In the genomic region with DNA sequence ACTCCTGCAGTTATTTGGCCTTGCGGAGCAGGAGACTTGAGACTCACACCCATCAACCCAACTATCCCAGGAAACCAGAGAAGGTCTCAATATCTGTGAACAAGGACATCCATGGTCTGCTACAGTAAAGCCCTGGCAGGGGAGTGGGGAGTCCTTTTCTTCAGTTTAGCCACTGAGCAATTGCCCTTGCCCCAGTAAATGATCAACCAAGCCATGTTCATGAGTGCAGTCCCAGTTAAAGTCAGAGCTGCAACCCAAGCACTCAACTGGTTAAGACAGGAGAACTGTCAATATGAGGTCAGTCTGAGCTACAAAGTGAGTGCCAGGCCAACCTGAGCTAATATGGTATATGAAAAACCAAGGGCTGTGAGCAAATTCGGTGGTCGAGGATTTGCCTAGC, we compare ENCODE assay signal across 19 mouse cellular contexts.
"Had no signal": no experiment of that assay in that cellular context is flagged by ENCODE, and none has a peak within 500 bp of the region (broad histone marks: within the 10 kb centered on the region; RNA-seq: fewer than 3 reads in every experiment).

No protein-coding gene starts in this region.

- H3K27ac ChIP-seq: intestine, embryonic 15.5 days; kidney, postnatal 0 days; liver, embryonic 15.5 days; lung, embryonic 15.5 days; midbrain, embryonic 10.5 days; midbrain, embryonic 13.5 days; neural tube, embryonic 13.5 days had no signal

- DNase-seq: layer of hippocampus, postnatal 36 days; lung, adult 18-20 months; lung, postnatal 10 days; lung, postnatal 36 days; retina, postnatal 1 day; thymus, adult 18-20 months; thymus, postnatal 36 days had no signal

- H3K9ac ChIP-seq: intestine, embryonic 15.5 days; liver, embryonic 15.5 days; lung, embryonic 15.5 days; midbrain, embryonic 13.5 days; neural tube, embryonic 13.5 days had no signal

- ATAC-seq: intestine, embryonic 15.5 days; midbrain, embryonic 13.5 days; midbrain, embryonic 16.5 days had no signal

- H3K4me2 ChIP-seq: intestine, embryonic 15.5 days; liver, embryonic 11.5 days; liver, embryonic 15.5 days; lung, embryonic 15.5 days; midbrain, embryonic 13.5 days; neural tube, embryonic 13.5 days had no signal

- H3K9me3 ChIP-seq: intestine, embryonic 15.5 days; liver, embryonic 15.5 days; lung, embryonic 15.5 days; midbrain, embryonic 10.5 days; midbrain, embryonic 13.5 days; neural tube, embryonic 13.5 days had no signal

- H3K27me3 ChIP-seq: intestine, embryonic 15.5 days; liver, embryonic 15.5 days; lung, embryonic 15.5 days; megakaryocyte, embryonic 14.5 days; midbrain, embryonic 13.5 days; neural tube, embryonic 13.5 days had no signal

- H3K36me3 ChIP-seq: intestine, embryonic 15.5 days; liver, embryonic 15.5 days; midbrain, embryonic 10.5 days had no signal

- H3K4me3 ChIP-seq: intestine, embryonic 15.5 days; left cerebral cortex, adult 2 months; liver, embryonic 15.5 days; lung, embryonic 15.5 days; megakaryocyte, embryonic 14.5 days; midbrain, embryonic 10.5 days; midbrain, embryonic 13.5 days; myocyte; neural tube, embryonic 13.5 days had no signal

- H3K4me1 ChIP-seq: liver, embryonic 15.5 days; lung, embryonic 15.5 days; megakaryocyte, embryonic 14.5 days; midbrain, embryonic 13.5 days had no signal
